Mouse (Mus musculus) left cerebral cortex, adult 2 months (tissue): ENCODE results near the gene Pbx4. TPM values are rescaled to one million over a fixed set of nuclear protein-coding genes. Genes with fewer than 3 reads are reported as not detected.

Source experiments
- DNase-seq, 2 experiments: peaks; one replicate each; pipeline ENCODE4 v3.0.0; 2021 to 2022; ENCODE audit warnings: low spot score in 2 of 2, mixed read lengths in 1 of 2; ENCODE audit errors: extremely low spot score in 1 of 2
- H3K27ac ChIP-seq: fragments of 200-600 bp; 2 replicates; pipeline ENCODE4 v1.8.1; 2022
- H3K4me3 ChIP-seq: fragments of 200-600 bp; 2 replicates; pipeline ENCODE4 v1.8.1; 2022
- CTCF ChIP-seq: fragments of 200-600 bp; IDR thresholded peaks from 2 replicates; pipeline ENCODE4 v1.8.1; 2022; ENCODE audit warnings: antibody characterized with exemption, mild to moderate bottlenecking, moderate library complexity
- intact Hi-C: fragments of 180-260 bp; cut with DNase I; formaldehyde crosslinking; loops from one replicate; pipeline ENCODE4 v1.15.1; 2025
- total RNA-seq, 2 experiments: library from RNA; stranded (reverse); gene quantifications; 2 replicates each; pipeline ENCODE4 v1.2.3; 2021

Gene Pbx4
- total RNA-seq, 2 experiments from 2014 or later: 18.5 to 20.7 TPM

DNA sequence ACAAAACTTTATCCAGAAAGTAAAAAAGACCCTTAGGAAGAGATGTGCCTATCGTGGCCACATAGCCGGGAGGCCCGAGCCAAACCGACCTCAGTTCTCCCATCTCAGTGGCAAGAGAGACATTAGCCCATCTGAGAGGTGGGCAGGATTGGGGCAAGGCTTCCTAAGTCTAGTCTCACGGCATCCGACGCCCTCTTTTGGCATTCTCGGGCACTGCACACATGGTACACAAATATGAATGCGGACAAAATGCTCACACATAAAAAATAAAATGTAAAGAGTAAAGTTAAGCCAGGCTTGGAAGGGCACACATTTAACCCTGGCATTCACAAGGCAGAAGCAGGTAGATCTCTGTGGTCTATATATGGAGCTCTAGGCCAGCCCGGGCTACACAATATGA, 21.6 kb downstream of the Pbx4 start:
- no peak for TF ChIP-seq CTCF
- intact Hi-C loops: no loop called here
- Histone ChIP-seq H3K27ac (no peak overlapping the region), H3K4me3 (no peak overlapping the region)
- DNase-seq: no peak

DNA sequence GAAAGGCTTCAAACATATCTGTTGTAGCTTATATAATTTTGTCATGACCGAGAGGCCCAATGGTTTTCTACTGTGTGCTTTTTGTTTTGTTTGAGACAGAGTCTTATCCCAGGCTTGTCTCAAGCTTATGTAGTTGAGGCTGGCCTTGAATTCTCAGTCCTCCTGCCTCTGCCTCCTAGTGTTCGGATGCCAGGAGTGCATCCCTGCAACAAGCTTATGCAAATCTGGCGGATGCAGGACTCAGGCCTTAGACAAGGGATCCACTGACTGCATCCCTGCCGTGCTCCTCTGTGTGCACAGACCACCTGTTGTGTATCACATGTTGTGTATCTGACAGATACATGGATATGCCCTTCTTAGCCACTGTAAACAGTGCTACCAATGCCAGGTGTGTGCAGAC, 28.5 kb downstream of the Pbx4 start:
- no peak overlapping the region for H3K27ac ChIP-seq
- no peak for DNase-seq
- H3K4me3 ChIP-seq: no peak overlapping the region
- intact Hi-C loops: loop anchor here (10.0 kb wide), 1 partner anchor 526 kb away; no protein-coding TSS in a partner anchor
- no peak; the same call in none of the 2 replicates for TF ChIP-seq CTCF

DNA sequence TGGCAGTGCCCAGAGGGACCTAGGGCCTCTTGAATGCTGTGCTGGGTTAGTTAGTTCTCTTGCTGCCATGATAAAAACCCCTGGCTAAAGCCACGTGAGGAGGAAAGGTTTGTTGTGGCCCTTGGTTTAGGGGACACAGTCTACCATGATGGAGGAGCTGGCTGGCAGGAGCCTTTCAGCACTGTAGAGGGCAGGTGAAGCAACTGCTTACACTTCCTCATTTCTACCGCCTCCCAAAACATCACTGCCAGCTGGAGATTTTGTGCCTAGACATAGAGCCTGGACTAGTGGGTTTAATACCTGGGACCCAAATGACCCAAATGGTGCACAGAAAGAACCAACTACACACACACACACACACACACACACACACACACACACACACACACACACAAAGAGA, 29.0 kb downstream of the Pbx4 start:
- DNase-seq: no peak

DNA sequence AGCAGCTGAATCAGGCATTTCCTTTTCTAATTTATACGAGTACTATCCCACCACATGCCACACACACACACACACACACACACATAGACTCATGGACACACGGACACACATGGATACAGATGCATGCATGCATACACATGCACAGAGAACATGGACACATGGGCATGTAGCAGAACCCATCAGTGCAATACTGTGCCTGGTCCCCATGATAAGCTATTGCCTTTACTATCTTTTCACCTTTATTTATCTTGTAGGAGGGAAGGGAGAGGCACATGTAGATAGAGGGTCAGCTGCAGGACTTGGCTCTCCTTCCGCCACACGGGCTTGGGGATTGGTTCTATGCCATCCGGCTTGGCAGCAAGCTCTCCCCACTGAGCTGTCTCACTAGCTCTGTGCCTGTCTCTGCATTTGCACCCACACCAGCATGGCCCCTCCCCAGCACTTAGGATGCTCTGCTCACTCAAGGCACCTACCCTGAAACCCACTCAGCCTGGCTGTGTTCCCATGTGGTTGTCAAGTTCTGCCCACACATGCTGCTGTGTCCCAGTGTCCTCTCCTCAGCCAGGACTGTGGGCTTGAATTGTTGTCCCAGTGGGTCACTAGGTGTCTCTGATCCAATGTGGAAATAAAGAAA, 31.2 kb downstream of the Pbx4 start:
- intact Hi-C loops: loop anchor here (10.0 kb wide), 1 partner anchor 529 kb away; no protein-coding TSS in a partner anchor
- Histone ChIP-seq H3K27ac (no peak overlapping the region), H3K4me3 (no peak overlapping the region)
- TF ChIP-seq CTCF: no peak
- DNase-seq: no peak

More for the DNA sequence above, 29.0 kb downstream of the Pbx4 start:
- Histone ChIP-seq H3K4me3 (no peak overlapping the region), H3K27ac (no peak overlapping the region)
- no peak for TF ChIP-seq CTCF
- intact Hi-C loops: loop anchor here (10.0 kb wide), 1 partner anchor 526 kb away; no protein-coding TSS in a partner anchor

DNA sequence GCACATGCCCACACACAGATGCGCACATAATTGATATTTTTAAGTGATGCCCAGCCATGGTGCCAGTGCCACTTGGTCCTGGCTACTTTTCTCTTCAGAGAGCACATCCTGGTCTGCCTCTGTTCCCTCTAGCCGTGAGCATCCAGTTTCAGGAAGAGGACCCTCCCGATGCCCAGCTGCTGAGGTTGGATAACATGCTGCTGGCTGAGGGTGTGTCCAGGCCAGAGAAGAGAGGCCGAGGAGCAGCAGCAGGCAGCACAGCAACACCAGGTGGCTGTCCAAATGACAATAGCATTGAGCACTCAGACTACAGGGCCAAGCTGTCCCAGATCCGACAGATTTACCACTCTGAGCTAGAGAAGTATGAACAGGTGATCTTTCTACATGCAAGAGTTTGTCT, 31.9 kb downstream of the Pbx4 start:
- no peak for TF ChIP-seq CTCF
- DNase-seq: no peak
- H3K27ac ChIP-seq: no peak overlapping the region
- intact Hi-C loops: loop anchor here (10.0 kb wide), 1 partner anchor 529 kb away; no protein-coding TSS in a partner anchor
- no peak overlapping the region for H3K4me3 ChIP-seq

DNA sequence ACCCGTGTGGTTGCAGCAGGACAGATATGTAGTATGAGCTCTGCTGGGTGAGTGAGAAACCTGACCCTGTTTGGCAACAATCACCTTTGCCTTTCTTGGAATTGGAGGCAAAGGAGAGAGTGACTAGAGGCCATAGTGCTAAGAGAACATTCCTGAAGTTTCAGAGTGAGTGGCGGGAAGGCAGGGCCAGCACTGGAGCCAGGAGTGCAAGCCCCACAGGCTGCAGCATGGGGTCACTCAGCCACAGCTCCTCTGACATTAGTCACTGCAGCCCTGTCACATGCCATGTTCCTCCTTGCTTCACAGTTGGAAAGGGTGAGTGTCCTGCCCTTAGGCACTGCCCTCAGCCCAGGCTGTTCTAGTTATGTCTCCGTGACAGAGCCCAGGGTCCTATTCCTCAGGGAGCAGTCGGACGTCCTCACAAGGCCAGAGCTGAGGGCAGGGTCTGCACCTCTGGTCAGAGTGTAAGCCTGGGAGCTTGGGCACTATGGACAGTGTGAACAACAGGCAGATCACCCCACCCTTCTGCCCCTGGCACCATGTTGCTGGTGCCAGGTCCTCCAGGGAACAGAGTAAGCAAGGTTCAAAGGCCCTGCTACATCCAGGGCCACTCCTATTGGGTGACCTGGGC, 35.5 kb downstream of the Pbx4 start:
- intact Hi-C loops: loop anchor here (10.0 kb wide), 1 partner anchor 533 kb away; no protein-coding TSS in a partner anchor
- H3K27ac ChIP-seq: no peak overlapping the region
- no peak overlapping the region for H3K4me3 ChIP-seq
- no peak for DNase-seq
- no peak for TF ChIP-seq CTCF

DNA sequence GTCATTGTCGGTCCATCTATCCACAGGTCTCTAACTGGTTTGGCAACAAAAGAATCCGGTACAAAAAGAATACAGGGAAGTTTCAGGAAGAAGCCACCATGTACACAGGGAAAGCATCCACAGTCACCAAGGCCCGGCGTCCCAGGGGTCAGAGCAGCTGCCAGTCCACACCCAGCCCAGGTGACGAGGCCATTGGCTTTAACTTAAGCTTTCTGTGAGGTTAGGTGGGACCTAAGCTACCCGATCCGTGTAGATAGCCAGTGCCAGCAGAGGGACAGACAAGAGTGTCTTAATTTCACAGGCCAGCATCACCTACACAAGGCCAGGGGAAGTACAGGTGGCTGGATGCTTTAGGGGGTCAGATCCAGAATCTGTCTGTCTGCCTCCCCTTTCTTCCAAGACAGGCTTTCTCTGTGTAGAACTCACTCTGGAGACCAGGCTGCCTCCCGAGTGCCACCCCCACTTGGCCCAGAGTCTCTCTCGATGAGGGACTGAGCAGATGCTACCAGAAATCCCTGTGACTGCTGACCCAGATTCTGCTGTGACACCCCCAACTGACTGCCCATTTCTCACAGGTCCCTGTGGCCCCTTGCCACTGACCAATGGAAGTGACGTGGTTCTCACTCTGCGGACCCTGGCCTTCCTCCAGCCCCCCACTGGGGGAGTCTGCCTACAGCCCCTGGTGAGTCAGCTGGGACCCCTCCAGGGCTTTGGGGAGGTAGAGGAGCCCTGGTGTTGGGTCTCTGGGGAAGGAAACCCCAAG, 37.9 kb downstream of the Pbx4 start:
- TF ChIP-seq CTCF: no peak
- no peak overlapping the region for H3K27ac ChIP-seq
- no peak overlapping the region for H3K4me3 ChIP-seq
- DNase-seq: no peak
- intact Hi-C loops: loop anchor here (5.0 kb wide), 1 partner anchor 127 kb away; the partner anchor contains the start of gene Gatad2a

DNA sequence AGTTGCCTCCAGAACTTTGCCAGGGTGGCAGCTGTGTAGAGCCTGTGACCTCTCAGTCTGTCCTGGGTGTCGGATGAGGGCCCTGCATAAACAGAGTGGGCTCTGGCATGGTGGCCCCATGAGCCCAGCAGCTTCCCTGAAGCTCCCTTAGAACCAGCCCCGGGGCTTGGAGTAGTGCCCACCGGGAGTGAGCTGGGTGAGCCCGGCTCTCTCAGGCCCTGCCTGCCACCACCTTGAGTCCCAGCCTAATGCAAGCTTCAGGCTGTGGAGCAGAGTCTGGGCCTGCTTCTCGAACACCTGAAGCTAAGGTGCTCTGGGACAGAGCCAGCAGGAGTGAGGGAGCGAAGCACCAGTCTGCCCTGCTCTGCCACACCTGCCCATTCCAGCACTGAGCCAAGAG, 38.6 kb downstream of the Pbx4 start:
- no peak overlapping the region for H3K4me3 ChIP-seq
- DNase-seq: no peak
- H3K27ac ChIP-seq: no peak overlapping the region
- TF ChIP-seq CTCF: no peak
- intact Hi-C loops: loop anchor here (5.0 kb wide), 1 partner anchor 126 kb away; the partner anchor contains the start of gene Gatad2a

DNA sequence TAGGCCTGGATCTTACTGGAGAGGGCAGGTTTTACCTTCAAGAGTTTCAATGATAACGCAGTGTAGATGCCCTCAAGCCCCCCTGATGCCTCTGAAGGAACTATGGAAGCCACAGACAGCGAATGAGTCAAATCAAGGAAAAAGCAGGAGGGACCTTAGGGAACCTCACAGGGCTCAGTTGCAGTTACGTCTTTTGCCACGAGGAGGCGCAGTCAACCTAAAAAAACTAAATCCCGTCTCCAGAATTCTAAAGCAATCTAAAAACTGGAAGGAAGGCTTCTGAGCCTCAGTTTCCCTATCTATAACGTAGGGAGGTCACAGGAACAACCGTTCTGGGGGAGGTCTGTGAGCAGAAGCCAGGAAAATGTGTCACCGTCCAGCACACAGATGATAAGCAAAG, 41.9 kb downstream of the Pbx4 start:
- intact Hi-C loops: loop anchor here (1.0 to 5.0 kb wide), 2 partner anchors 42 to 123 kb away; partner anchors contain the start of gene Gatad2a
- Histone ChIP-seq H3K27ac (no peak overlapping the region), H3K4me3 (no peak overlapping the region)
- peak in 1 of 2 experiments; percentile 81 for DNase-seq
- TF ChIP-seq CTCF: peak; percentile 92

DNA sequence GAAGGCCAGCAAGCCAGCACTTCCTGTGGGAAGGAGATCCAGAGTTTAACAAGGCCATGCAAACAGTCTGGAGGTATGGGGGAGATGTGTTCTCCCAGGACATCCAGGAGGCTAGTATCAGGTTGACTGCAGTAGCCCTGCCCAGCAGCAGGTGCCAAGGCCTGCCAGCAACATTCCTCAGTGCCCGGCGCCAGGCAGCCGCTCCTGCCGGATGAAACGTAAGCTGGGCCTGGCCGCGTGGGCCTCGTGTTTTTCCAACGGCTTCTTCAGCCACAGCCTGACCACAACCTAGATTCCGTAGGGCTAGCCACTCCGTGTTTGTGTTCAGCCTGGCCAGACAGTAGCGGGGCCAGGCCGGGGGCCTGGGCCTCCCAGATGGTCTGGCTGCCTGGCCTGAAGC, 42.4 kb downstream of the Pbx4 start:
- TF ChIP-seq CTCF: no peak
- DNase-seq: no peak
- intact Hi-C loops: loop anchor here (1.0 to 5.0 kb wide), 2 partner anchors 42 to 123 kb away; partner anchors contain the start of gene Gatad2a
- Histone ChIP-seq H3K27ac (no peak overlapping the region), H3K4me3 (no peak overlapping the region)

DNA sequence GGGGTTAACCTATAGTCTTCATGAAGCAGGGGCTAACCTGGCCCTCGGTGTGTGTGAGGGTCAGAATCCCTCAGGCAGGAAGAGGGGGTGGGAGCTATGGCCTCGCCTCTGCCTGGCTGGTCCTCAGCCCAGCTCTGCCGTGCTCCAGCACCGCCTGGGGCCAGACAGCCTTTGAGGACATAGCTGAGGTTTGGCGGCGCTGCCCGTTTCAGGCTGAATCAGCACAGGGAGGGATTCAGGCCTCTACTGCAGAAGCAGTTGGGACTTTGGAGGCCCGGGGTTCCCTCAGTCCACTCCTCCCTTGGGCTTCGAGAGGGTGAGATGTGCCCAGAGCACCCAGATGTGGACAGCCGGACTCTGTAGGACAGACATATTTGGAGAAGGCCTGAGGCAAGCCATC, 43.8 kb downstream of the Pbx4 start:
- DNase-seq: no peak
- no peak overlapping the region for H3K27ac ChIP-seq
- no peak overlapping the region for H3K4me3 ChIP-seq
- no peak for TF ChIP-seq CTCF
- intact Hi-C loops: no loop called here

DNA sequence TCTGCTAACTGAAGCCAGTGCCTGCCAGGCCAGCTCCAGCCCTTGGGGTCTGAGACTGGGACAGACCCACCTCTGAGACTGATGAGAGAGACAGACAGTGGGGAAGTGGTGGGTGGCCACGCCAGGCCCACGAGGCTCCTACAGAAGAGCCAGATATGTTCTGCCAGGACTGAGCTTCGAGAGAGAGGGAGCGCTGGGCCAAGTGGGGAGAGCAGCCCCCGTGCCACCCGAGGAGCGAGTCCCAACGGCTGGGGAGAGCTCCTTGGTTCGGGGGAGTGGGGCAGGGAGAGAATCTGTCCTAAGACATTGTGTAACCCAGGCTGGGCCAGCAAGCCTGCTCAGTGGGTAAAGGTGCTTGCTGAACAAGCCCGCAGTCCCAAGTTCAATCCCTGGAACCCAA, 44.7 kb downstream of the Pbx4 start:
- intact Hi-C loops: no loop called here

More for the DNA sequence above, 44.7 kb downstream of the Pbx4 start:
- Histone ChIP-seq H3K4me3 (no peak overlapping the region), H3K27ac (no peak overlapping the region)
- no peak for TF ChIP-seq CTCF
- peak in 1 of 2 experiments; percentile 6 for DNase-seq
